Mouse (Mus musculus): ENCODE results near the gene Clpp. TPM values are rescaled to one million over a fixed set of nuclear protein-coding genes. Genes with fewer than 3 reads are reported as not detected.

The Clpp gene
- 166 and 168 TPM in 2 replicates for polyA plus RNA-seq (2015; fragmentation: Nextera tagmentation; extraction: Ambion mirVana)

DNA sequence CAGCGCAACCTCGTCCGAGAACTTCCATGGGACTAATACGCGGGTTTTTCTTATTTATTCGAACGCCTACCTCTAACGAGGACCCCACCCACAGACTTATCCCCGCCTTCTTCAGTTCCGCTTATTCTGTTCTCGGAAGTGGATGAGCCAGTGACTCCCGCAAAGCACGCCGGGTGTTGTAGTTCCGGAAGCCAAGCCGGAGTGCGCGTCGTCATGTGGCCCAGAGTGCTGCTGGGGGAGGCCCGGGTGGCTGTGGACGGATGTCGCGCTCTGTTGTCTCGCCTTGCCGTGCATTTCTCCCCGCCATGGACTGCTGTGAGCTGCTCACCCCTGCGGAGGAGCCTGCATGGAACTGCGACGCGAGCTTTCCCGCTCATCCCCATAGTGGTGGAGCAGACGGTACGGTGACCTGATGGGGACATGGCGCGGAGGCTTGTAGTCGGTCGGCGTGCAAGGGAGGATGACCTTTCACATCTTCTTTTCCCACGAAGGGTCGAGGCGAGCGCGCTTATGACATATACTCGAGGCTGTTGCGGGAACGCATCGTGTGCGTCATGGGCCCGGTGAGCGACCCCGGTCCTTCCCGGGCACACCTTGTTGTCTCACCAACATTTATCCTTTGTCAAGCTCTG, at the start of gene Clpp:
Gene Clpp, plus strand, starts transcription at position 191 of the 632 bp plus-strand sequence.
- Histone ChIP-seq H3K4me3 (peak within 1 kb of the TSS; percentile 61), H3K36me3 (peaks cover 28% of the 10 kb centered on the region), H3K9me3 (no peaks in the 10 kb centered on the region), H3K4me2 (peak within 1 kb of the TSS; percentile 86), H3K27ac (replicated peaks) (peak within 1 kb of the TSS; percentile 92), H3K4me1 (replicated peaks) (peaks cover 22% of the 10 kb centered on the region), H3K9ac (peak within 1 kb of the TSS; percentile 71), H3K27me3 (no peaks in the 10 kb centered on the region)
- under 1% methylated on average over 52 of the region's 52 CpGs for WGBS
- ATAC-seq (ENCODE audit: low FRiP score, low read depth), result peak; percentile 96

DNA sequence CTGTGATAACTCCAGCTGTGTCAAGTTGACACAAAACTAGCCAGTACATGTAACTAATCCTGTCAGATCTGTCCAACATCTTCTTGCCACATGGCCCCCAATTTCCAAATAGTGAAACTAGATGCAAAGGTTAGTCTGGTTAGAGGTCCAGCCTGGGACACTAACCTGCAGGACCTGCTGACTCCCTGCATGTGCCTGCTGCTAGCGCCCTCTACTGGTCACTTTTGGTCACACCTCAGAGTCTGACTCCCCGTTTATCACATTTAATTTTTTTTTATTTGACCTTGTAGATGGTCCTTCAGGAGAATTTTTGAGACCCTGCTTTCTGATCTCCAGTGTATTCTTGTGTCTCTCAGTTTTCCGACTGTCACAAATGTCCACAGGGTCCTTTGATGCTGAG, 39.2 kb upstream of the Clpp start:
- H3K4me3 ChIP-seq, result no peak overlapping the region
- ATAC-seq (ENCODE audit: low FRiP score, low read depth), result no peak
- H3K36me3 ChIP-seq, result no peaks in the 10 kb centered on the region
- no peak overlapping the region for H3K27ac ChIP-seq (replicated peaks)
- H3K27me3 ChIP-seq, result 0 out of 2 replicates have a peak, but pooled peaks cover 2% of the 10 kb centered on the region
- H3K9ac ChIP-seq, result no peak overlapping the region
- 20% methylated on average over 3 of the region's 3 CpGs for WGBS
- no peaks in the 10 kb centered on the region for H3K9me3 ChIP-seq
- no peaks in the 10 kb centered on the region for H3K4me1 ChIP-seq (replicated peaks)
- H3K4me2 ChIP-seq, result no peak overlapping the region

DNA sequence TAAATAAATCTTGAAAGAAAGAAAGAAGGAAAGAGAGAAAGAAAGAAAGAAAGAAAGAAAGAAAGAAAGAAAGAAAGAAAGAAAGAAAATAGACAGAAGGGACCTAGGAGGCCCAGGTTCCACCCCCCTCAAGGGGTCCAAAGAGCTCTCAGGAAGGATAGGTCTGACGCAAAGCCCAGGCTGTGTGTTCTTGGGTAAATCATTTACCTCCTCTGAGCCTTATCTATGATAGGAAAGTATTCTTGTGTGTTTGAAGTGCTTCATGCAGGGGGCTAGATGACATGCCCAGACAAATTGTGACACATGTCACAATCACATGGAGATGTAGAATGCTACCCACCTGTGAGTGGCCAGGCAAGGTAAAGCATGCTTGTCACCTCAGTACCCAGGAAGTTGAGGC, 37.5 kb upstream of the Clpp start:
- no peak for ATAC-seq (ENCODE audit: low FRiP score, low read depth)
- 93% methylated on average over 1 of the region's 1 CpGs for WGBS
- H3K27ac ChIP-seq (replicated peaks), result no peak overlapping the region
- H3K4me1 ChIP-seq (replicated peaks), result no peaks in the 10 kb centered on the region
- H3K27me3 ChIP-seq, result no peaks in the 10 kb centered on the region
- H3K4me3 ChIP-seq, result no peak overlapping the region
- no peaks in the 10 kb centered on the region for H3K9me3 ChIP-seq
- no peaks in the 10 kb centered on the region for H3K36me3 ChIP-seq
- H3K9ac ChIP-seq, result no peak overlapping the region
- no peak overlapping the region for H3K4me2 ChIP-seq

DNA sequence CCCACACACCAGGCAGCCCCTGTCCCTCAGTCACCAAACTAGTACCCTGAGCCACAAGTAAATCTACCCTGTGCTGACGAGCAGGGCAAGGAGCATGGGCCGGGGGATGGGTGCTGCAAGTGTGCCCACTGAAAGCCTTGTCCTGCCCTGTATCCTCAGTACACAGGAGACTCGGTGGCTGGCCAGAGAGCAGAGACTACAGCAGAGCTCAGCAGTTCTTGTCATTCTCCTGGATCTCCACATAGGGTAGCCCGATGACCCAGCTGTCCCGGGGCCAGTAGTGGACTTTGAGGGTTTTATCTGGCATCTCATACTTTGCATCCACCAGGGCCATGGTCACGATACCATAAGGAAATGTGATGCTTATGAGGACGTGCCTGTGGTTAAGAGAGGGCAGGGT, 35.2 kb upstream of the Clpp start:
- H3K27me3 ChIP-seq, result no peaks in the 10 kb centered on the region
- no peak overlapping the region for H3K4me3 ChIP-seq
- ATAC-seq (ENCODE audit: low FRiP score, low read depth), result no peak
- no peak overlapping the region for H3K4me2 ChIP-seq
- no peak overlapping the region for H3K27ac ChIP-seq (replicated peaks)
- no peaks in the 10 kb centered on the region for H3K4me1 ChIP-seq (replicated peaks)
- 80% methylated on average over 7 of the region's 7 CpGs for WGBS
- no peak overlapping the region for H3K9ac ChIP-seq
- no peaks in the 10 kb centered on the region for H3K36me3 ChIP-seq
- no peaks in the 10 kb centered on the region for H3K9me3 ChIP-seq

DNA sequence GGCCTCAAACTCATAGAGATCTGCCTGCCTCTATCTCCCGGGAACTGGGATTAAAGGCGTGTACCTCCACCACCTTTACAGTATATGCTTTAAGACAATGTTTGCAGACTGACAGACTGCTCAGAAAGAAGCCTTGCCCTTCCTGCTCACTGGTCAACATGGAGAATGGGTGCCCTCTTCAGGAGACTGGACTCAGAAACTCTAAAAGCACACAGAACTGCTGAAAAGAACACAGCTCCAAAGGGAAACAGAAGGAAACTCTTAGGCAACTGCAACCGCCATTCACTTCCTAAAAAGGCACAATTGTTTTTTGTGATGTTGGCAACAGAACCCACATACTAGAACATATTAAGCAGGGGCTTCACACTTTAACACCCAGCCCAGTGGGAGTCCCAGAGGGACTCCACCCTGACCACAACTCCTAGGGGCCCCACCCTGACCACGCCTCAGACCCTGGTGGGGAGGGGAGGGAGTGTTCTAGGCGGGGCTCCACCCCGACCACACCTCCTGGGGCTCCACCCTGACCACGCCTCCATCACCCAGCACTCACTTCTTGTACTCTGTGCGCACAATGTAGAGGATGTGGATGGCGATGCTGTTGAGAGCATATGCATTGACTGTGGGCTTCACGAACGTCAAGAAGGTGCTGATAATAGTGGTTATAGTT, 32.2 kb upstream of the Clpp start:
- WGBS, result 32% methylated on average over 11 of the region's 11 CpGs

DNA sequence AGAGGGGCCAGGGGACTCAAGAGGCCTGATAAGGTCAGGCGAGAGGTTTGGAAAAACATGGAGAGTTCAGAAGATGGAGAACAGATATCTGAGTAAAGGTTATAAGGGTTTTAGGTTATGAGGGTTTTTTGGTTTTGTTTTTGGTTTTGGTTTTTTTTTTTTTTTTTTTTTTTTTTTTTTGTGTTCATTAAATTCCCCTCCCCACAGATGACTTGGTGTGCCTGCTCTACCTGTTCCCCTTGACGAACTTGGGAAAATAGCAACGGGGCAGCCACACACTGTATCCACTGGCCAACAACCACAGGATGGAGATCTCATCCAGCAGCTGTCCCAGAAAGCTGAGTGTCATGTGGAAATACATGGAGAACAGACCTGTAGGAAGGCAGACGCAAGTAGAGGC, 31.4 kb upstream of the Clpp start:
- no peaks in the 10 kb centered on the region for H3K9me3 ChIP-seq
- no peak overlapping the region for H3K4me2 ChIP-seq
- H3K27ac ChIP-seq (replicated peaks), result no peak overlapping the region
- H3K27me3 ChIP-seq, result no peaks in the 10 kb centered on the region
- 87% methylated on average over 4 of the region's 4 CpGs for WGBS
- no peak overlapping the region for H3K4me3 ChIP-seq
- no peaks in the 10 kb centered on the region for H3K36me3 ChIP-seq
- H3K9ac ChIP-seq, result no peak overlapping the region
- no peaks in the 10 kb centered on the region for H3K4me1 ChIP-seq (replicated peaks)
- ATAC-seq (ENCODE audit: low FRiP score, low read depth), result no peak

More for the DNA sequence above, 32.2 kb upstream of the Clpp start:
- no peaks in the 10 kb centered on the region for H3K27me3 ChIP-seq
- H3K36me3 ChIP-seq, result no peaks in the 10 kb centered on the region
- no peak overlapping the region for H3K27ac ChIP-seq (replicated peaks)
- ATAC-seq (ENCODE audit: low FRiP score, low read depth), result peak; percentile 27; the same call in 1 of the 2 replicates
- no peak overlapping the region for H3K4me2 ChIP-seq
- H3K4me3 ChIP-seq, result no peak overlapping the region
- H3K9me3 ChIP-seq, result no peaks in the 10 kb centered on the region
- no peak overlapping the region for H3K9ac ChIP-seq
- H3K4me1 ChIP-seq (replicated peaks), result no peaks in the 10 kb centered on the region

DNA sequence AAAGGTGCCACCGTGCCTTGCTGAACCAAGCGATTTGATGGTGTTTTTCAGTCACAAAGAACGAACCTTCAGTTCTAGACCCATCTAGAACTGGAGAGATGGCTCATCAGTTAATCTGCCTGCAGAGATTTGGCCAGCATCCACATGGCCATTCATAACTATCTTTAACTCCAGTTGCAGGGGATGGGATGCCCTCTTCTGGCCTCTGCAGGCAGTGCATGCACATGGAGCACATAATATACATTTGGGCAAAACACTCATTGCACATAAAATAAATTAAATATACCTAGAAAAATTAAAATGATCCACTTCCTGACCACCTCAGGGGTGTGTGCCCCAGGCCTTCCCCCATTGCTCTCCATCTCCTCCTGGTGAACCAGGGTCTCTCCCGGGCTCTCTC, 28.2 kb upstream of the Clpp start:
- Histone ChIP-seq H3K9me3 (no peaks in the 10 kb centered on the region), H3K27me3 (no peaks in the 10 kb centered on the region), H3K4me3 (no peak overlapping the region), H3K27ac (replicated peaks) (no peak overlapping the region), H3K9ac (no peak overlapping the region), H3K36me3 (no peaks in the 10 kb centered on the region), H3K4me1 (replicated peaks) (no peaks in the 10 kb centered on the region), H3K4me2 (no peak overlapping the region)
- ATAC-seq (ENCODE audit: low FRiP score, low read depth), result no peak
- WGBS, result 91% methylated on average over 4 of the region's 4 CpGs

DNA sequence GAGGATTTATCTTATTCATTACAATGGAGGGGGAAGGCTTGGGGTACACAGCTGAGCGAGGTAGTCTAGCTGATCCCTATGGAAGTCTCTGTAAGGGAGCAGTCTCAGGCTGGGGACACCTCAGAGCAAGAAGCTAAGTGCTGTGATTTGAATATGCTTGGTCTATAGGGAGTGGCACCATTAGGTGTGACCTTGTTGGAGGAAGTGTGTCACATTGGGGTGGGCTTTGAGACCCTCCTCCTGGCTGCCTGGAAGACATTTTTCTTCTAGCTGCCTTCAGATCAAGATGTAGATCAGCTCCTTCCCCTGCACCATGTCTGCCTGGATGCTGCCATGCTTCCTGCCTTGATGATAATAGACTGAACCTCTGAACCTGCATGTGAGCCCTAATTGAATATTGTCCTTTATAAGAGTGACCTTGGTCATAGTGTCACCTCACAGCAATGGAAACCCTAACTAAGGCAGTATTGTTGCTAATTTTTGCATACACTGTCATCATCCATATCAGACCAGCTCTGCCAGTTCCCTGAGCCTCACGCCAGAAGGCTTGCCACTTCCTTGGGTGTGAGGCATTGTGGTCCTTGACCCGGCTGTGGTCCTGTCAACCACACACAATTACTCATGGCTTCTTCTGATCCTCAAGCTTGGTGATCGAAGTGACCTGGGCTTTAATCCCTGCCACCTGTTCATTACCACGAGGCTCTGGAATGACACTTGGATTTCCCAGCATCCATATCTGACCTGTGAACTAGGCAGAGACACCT, 27.3 kb upstream of the Clpp start:
- Histone ChIP-seq H3K4me3 (no peak overlapping the region), H3K27me3 (no peaks in the 10 kb centered on the region), H3K9me3 (no peaks in the 10 kb centered on the region), H3K36me3 (no peaks in the 10 kb centered on the region), H3K4me2 (no peak overlapping the region), H3K9ac (no peak overlapping the region), H3K27ac (replicated peaks) (no peak overlapping the region), H3K4me1 (replicated peaks) (no peaks in the 10 kb centered on the region)
- WGBS, result 82% methylated on average over 5 of the region's 5 CpGs
- ATAC-seq (ENCODE audit: low FRiP score, low read depth), result no peak

DNA sequence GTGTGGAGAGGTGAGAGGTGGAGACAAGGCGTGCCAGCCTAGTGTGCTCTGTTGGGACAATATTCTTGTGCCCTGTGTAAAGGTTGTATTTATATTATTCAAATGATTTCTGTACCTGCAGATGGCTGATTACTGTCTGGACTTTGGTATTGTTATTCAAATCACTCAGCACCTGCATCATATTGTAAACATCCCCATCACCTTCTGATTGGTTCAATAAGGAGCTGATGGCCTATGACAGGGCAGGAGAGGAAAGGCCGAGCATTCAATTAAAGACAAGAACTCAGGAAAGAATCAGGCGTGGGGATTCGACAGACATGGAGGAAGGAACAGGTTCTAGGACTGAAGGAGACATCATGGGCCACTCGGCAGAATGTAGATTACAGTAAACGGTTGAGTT, 26.5 kb upstream of the Clpp start:
- WGBS, result 82% methylated on average over 6 of the region's 6 CpGs
- no peak overlapping the region for H3K4me2 ChIP-seq
- ATAC-seq (ENCODE audit: low FRiP score, low read depth), result no peak
- H3K4me3 ChIP-seq, result no peak overlapping the region
- H3K27me3 ChIP-seq, result no peaks in the 10 kb centered on the region
- no peak overlapping the region for H3K9ac ChIP-seq
- no peak overlapping the region for H3K27ac ChIP-seq (replicated peaks)
- H3K36me3 ChIP-seq, result no peaks in the 10 kb centered on the region
- no peaks in the 10 kb centered on the region for H3K4me1 ChIP-seq (replicated peaks)
- H3K9me3 ChIP-seq, result no peaks in the 10 kb centered on the region

DNA sequence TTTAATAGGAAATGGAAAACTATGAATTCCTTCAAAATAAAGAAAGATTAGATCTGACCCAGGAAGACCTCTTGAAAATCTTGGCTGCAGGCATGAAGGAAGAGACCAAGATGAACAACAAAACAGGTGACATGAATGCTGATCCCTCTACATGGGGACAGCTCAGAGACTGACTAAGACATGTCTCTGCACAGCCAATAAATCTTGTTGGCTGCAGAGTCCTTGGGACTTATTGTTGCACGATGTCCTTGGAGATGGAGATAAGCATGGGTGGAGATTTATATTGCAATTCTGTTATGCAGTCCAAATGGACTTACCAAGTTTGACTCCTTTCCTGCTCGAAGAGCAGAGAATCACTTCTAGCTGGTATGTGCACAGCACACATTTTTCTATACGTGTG, 20.8 kb upstream of the Clpp start:
- no peak for ATAC-seq (ENCODE audit: low FRiP score, low read depth)
- no peak overlapping the region for H3K4me3 ChIP-seq
- 76% methylated on average over 3 of the region's 3 CpGs for WGBS

DNA sequence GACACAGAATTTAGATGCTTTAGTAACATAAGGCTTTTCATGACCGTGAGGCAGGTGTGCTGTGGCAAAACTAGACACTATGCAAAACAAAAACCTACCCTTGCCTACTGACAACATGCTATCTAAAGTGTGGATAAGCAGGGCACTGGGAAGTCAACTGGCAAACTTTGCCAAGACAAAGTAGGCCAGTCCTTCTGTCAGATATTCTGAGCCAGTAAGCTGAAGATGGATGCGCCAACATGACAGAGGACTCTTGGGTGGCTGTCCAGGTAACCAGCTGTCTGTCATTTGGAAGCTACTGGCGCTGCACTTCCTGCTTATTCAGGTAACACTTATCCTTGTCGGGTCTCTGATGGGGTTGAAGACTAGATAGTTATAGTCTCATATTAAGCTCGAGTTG, 20.0 kb upstream of the Clpp start:
- ATAC-seq (ENCODE audit: low FRiP score, low read depth), result no peak
- no peaks in the 10 kb centered on the region for H3K4me1 ChIP-seq (replicated peaks)
- no peaks in the 10 kb centered on the region for H3K36me3 ChIP-seq
- 71% methylated on average over 5 of the region's 5 CpGs for WGBS
- H3K4me3 ChIP-seq, result no peak overlapping the region
- no peaks in the 10 kb centered on the region for H3K9me3 ChIP-seq
- no peak overlapping the region for H3K4me2 ChIP-seq
- H3K9ac ChIP-seq, result no peak overlapping the region
- H3K27me3 ChIP-seq, result no peaks in the 10 kb centered on the region
- no peak overlapping the region for H3K27ac ChIP-seq (replicated peaks)

More for the DNA sequence above, 20.8 kb upstream of the Clpp start:
- H3K9ac ChIP-seq, result no peak overlapping the region
- H3K36me3 ChIP-seq, result no peaks in the 10 kb centered on the region
- H3K27me3 ChIP-seq, result no peaks in the 10 kb centered on the region
- no peaks in the 10 kb centered on the region for H3K9me3 ChIP-seq
- no peaks in the 10 kb centered on the region for H3K4me1 ChIP-seq (replicated peaks)
- H3K27ac ChIP-seq (replicated peaks), result no peak overlapping the region
- H3K4me2 ChIP-seq, result no peak overlapping the region

DNA sequence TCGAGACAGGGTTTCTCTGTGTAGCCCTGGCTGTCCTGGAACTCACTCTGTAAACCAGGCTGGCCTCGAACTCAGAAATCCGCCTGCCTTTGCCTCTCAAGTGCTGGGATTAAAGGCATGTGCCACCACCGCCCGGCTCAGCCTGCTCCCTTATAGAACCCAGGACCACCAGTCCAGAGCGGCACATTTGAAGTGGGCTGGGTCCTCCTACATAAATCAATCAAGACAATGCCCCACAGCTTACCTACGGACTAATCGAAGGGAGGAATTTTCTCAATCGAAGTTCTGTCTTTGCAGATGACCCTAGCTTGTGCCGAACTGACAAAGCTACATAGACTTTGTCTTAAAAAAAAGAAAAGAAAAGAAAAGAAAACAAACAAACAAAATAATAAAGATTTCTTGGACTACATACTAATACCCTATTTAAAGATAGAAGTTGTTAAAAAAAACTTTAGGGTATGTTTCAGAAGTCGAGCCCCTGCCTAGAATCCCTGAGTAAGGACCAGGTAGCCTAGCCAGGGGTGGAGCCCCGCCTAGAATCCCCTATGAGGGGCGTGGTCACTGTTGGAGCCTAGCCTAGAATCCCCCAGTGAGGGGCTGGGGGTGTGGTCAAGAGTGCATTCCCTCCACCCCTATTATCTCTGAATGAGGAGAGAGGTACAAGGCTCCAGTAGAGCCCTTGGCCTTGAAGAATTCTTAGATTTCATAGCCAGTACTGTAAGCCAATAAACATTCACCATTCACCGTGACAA, 16.0 kb upstream of the Clpp start:
- no peak overlapping the region for H3K4me3 ChIP-seq
- ATAC-seq (ENCODE audit: low FRiP score, low read depth), result no peak
- H3K4me2 ChIP-seq, result no peak overlapping the region
- no peak overlapping the region for H3K9ac ChIP-seq
- no peaks in the 10 kb centered on the region for H3K4me1 ChIP-seq (replicated peaks)
- no peaks in the 10 kb centered on the region for H3K27me3 ChIP-seq
- no peaks in the 10 kb centered on the region for H3K9me3 ChIP-seq
- H3K27ac ChIP-seq (replicated peaks), result no peak overlapping the region
- no peaks in the 10 kb centered on the region for H3K36me3 ChIP-seq
- WGBS, result 66% methylated on average over 13 of the region's 14 CpGs
